Mouse (Mus musculus) intestine, postnatal 0 days (tissue): ENCODE results near the gene Pea15a. TPM values are rescaled to one million over a fixed set of nuclear protein-coding genes. Genes with fewer than 3 reads are reported as not detected.
A peak's percentile ranks its signal among the peaks of the same experiment; 100 is the strongest.

Experiments used
- ATAC-seq: fragments of 200-750 bp; cut with Nextera tagmentation; 2 replicates; pipeline ENCODE4 v1.8.0; 2017; ENCODE audit warnings: mild to moderate bottlenecking, moderate TSS enrichment, moderate library complexity
- H3K27ac ChIP-seq: fragments of 300-500 bp; sonication (generic); 2 replicates; pipeline ENCODE4 v1.5.1; 2014; ENCODE audit warnings: mild to moderate bottlenecking, low read depth, low read length, moderate library complexity
- H3K27me3 ChIP-seq: fragments of 300-500 bp; sonication (generic); replicated peaks from 2 replicates; pipeline ENCODE4 v1.6.1; 2014; ENCODE audit warnings: low read length, mixed read lengths; ENCODE audit not compliant: control insufficient read depth, insufficient read depth
- H3K36me3 ChIP-seq: fragments of 300-500 bp; sonication (generic); 2 replicates; pipeline ENCODE4 v1.6.1; 2014; ENCODE audit warnings: mild to moderate bottlenecking, moderate library complexity; ENCODE audit not compliant: control insufficient read depth, insufficient read depth
- H3K4me1 ChIP-seq: fragments of 300-500 bp; sonication (generic); replicated peaks from 2 replicates; pipeline ENCODE4 v1.6.1; 2014; ENCODE audit warnings: antibody characterized with exemption, low read length, mixed read lengths; ENCODE audit not compliant: control insufficient read depth, insufficient read depth
- H3K4me2 ChIP-seq: fragments of 300-500 bp; sonication (generic); replicated peaks from 2 replicates; pipeline ENCODE4 v1.6.1; 2014; ENCODE audit warnings: low read depth, mild to moderate bottlenecking, moderate library complexity
- H3K4me3 ChIP-seq: fragments of 300-500 bp; sonication (generic); 2 replicates; pipeline ENCODE4 v1.5.1; 2014; ENCODE audit warnings: low read depth, low read length
- H3K9ac ChIP-seq: fragments of 300-500 bp; sonication (generic); 2 replicates; pipeline ENCODE4 v1.6.1; 2014; ENCODE audit warnings: mild to moderate bottlenecking, low read depth, low read length
- H3K9me3 ChIP-seq: fragments of 300-500 bp; sonication (generic); 2 replicates; pipeline ENCODE4 v1.6.1; 2016; ENCODE audit warnings: mixed run types; ENCODE audit not compliant: control insufficient read depth
- CTCF ChIP-seq: sonication (generic); IDR thresholded peaks from 2 replicates; pipeline ENCODE4 v1.5.1; 2016; ENCODE audit warnings: low read depth, mild to moderate bottlenecking, control low read depth, antibody characterized with exemption, moderate library complexity
- WGBS: fragments of 180-500 bp; shearing (Covaris S2); extraction: QIAGEN DNeasy Blood & Tissue Kit; methylation state at CpG from one replicate; pipeline ENCODE4 v1.1.7; 2014; 5-methylcytosine and 5-hydroxymethylcytosine counted together
- polyA plus RNA-seq: library from polyadenylated mRNA; unstranded; fragments of >200 nt; fragmentation: Nextera tagmentation; extraction: Ambion mirVana; gene quantifications from 2 replicates; pipeline ENCODE4 v1.2.1, GENCODE M21; 2015

Gene Pea15a
- polyA plus RNA-seq, 1 experiment from 2014 or later, result 44.9 TPM

GRCm38 (mm10) chr1:172205741-172206087, 890 bp downstream of the Pea15a start:
- Histone ChIP-seq H3K4me1 (no peaks in the 10 kb centered on the region), H3K4me2 (peak overlapping the region; percentile 89)

GRCm38 (mm10) chr1:172204814-172205740, 1.5 kb downstream of the Pea15a start:
- H3K4me1 ChIP-seq, result no peaks in the 10 kb centered on the region
- WGBS, result 68% methylated on average over 15 of the region's 15 CpGs
- ATAC-seq, result no peak
- H3K27me3 ChIP-seq, result no peaks in the 10 kb centered on the region
- H3K9me3 ChIP-seq, result no peaks in the 10 kb centered on the region
- H3K9ac ChIP-seq, result no peak overlapping the region
- no peak overlapping the region for H3K4me3 ChIP-seq
- no peak for TF ChIP-seq CTCF
- H3K36me3 ChIP-seq, result peaks cover 5% of the 10 kb centered on the region; the same call in 1 of the 2 replicates
- H3K4me2 ChIP-seq, result peak overlapping the region; percentile 89
- no peak overlapping the region for H3K27ac ChIP-seq

More at GRCm38 (mm10) chr1:172205741-172206087, 890 bp downstream of the Pea15a start:
- no peak for ATAC-seq
- WGBS, result 16% methylated on average over 3 of the region's 3 CpGs
- Histone ChIP-seq H3K27me3 (no peaks in the 10 kb centered on the region), H3K4me3 (peak overlapping the region; percentile 68), H3K9ac (no peak overlapping the region; the same call in 1 of the 2 replicates), H3K9me3 (no peaks in the 10 kb centered on the region), H3K36me3 (peaks cover 5% of the 10 kb centered on the region; the same call in 1 of the 2 replicates), H3K27ac (no peak overlapping the region)
- TF ChIP-seq CTCF, result no peak

- H3K36me3 ChIP-seq, result peaks cover 14% of the 10 kb centered on the region
- no peak overlapping the region for H3K9ac ChIP-seq
- H3K27me3 ChIP-seq, result no peaks in the 10 kb centered on the region
- no peak overlapping the region for H3K4me3 ChIP-seq
- H3K27ac ChIP-seq, result no peak overlapping the region
- no peak for ATAC-seq
- 36% methylated on average over 9 of the region's 9 CpGs for WGBS
- no peaks in the 10 kb centered on the region for H3K4me1 ChIP-seq
- H3K4me2 ChIP-seq, result no peak overlapping the region; the same call in 1 of the 2 replicates
- TF ChIP-seq CTCF, result no peak
- no peaks in the 10 kb centered on the region for H3K9me3 ChIP-seq
These were observed 2.4 kb downstream of the Pea15a start for GRCm38 (mm10) chr1:172204033-172204813.

- WGBS, result 34% methylated on average over 4 of the region's 4 CpGs
- TF ChIP-seq CTCF, result no peak
- Histone ChIP-seq H3K27ac (no peak overlapping the region), H3K4me1 (no peaks in the 10 kb centered on the region), H3K9me3 (no peaks in the 10 kb centered on the region), H3K4me3 (no peak overlapping the region), H3K9ac (no peak overlapping the region), H3K27me3 (no peaks in the 10 kb centered on the region), H3K4me2 (no peak overlapping the region; the same call in 1 of the 2 replicates), H3K36me3 (peaks cover 15% of the 10 kb centered on the region)
- ATAC-seq, result no peak
These were observed 3.0 kb downstream of the Pea15a start for GRCm38 (mm10) chr1:172203566-172203965.

GRCm38 (mm10) chr1:172202894-172203522, 3.6 kb downstream of the Pea15a start:
- TF ChIP-seq CTCF, result no peak
- Histone ChIP-seq H3K4me2 (no peak overlapping the region; the same call in 1 of the 2 replicates), H3K4me3 (no peak overlapping the region), H3K27ac (no peak overlapping the region), H3K9me3 (no peaks in the 10 kb centered on the region), H3K27me3 (no peaks in the 10 kb centered on the region), H3K4me1 (no peaks in the 10 kb centered on the region), H3K36me3 (peaks cover 20% of the 10 kb centered on the region), H3K9ac (no peak overlapping the region)
- 54% methylated on average over 2 of the region's 2 CpGs for WGBS
- no peak for ATAC-seq
